ENCODE assay signal across 15 mouse cellular contexts in genomic region chr5:64490445-64490950, GRCm38 (mm10).
DNase-seq lines count a peak whose midpoint lies in the region; ATAC-seq and TF ChIP-seq lines count a peak whose summit lies in the region.
"Had no signal": no experiment of that assay in that cellular context is flagged by ENCODE, and none has a peak within 500 bp of the region (broad histone marks: within the 10 kb centered on the region; RNA-seq: fewer than 3 reads in every experiment).

No protein-coding gene starts in this region.

- peaks cover 11% of the 10 kb centered on the region for H3K4me1 ChIP-seq in hindbrain, embryonic 13.5 days (replicated peaks)
- peaks cover 9% of the 10 kb centered on the region for H3K4me1 ChIP-seq in midbrain, embryonic 16.5 days (ENCODE audit: control insufficient read depth, insufficient read depth, low read length)

- DNase-seq in layer of hippocampus, adult 2 months (ENCODE audit: low spot score in 2 of 2) = no peak
- no peak for DNase-seq in layer of hippocampus, adult 9-11 months
- DNase-seq in embryo, embryonic 9.5 days (ENCODE audit: extremely low spot score) = peak; percentile 42
- no peak for DNase-seq in retina, embryonic 14.5 days (ENCODE audit: low spot score)
- DNase-seq in heart, postnatal 4 days = no peak
- no peak for DNase-seq in right cerebral cortex, postnatal 14 days
- DNase-seq: adrenal gland, adult 8-10 months; heart, adult 18-20 months; heart, postnatal 36 days; lung, adult 2 months had no signal

- TF ChIP-seq CTCF in layer of hippocampus, adult 2 months (conservative IDR thresholded peaks at IDR 0.05) = no peak

- no peaks in the 10 kb centered on the region for H3K36me3 ChIP-seq in hindbrain, embryonic 13.5 days
- no peaks in the 10 kb centered on the region for H3K36me3 ChIP-seq in midbrain, embryonic 16.5 days (ENCODE audit: control insufficient read depth, insufficient read depth, low read length)
- H3K36me3 ChIP-seq: embryonic facial prominence, embryonic 12.5 days; limb, embryonic 13.5 days had no signal

- H3K4me3 ChIP-seq in layer of hippocampus, adult 2 months = peak overlapping the region; percentile 43
- H3K4me3 ChIP-seq in hindbrain, embryonic 13.5 days = no peak overlapping the region
- H3K4me3 ChIP-seq in midbrain, embryonic 16.5 days (ENCODE audit: low read depth, low read length) = no peak overlapping the region
- H3K4me3 ChIP-seq: embryonic facial prominence, embryonic 12.5 days; limb, embryonic 13.5 days; megakaryocyte, embryonic 14.5 days had no signal

- peak overlapping the region; percentile 89 for H3K27ac ChIP-seq in layer of hippocampus, adult 2 months
- H3K27ac ChIP-seq in hindbrain, embryonic 13.5 days = peak overlapping the region; percentile 44; the same call in 1 of the 2 replicates
- H3K27ac ChIP-seq in midbrain, embryonic 16.5 days (ENCODE audit: low read length) = peak overlapping the region; percentile 20; the same call in 1 of the 2 replicates
- H3K27ac ChIP-seq: embryonic facial prominence, embryonic 12.5 days; limb, embryonic 13.5 days had no signal

- no peak overlapping the region for H3K4me2 ChIP-seq in hindbrain, embryonic 13.5 days
- no peak overlapping the region for H3K4me2 ChIP-seq in midbrain, embryonic 16.5 days (ENCODE audit: low read length)
- H3K4me2 ChIP-seq: embryonic facial prominence, embryonic 12.5 days; limb, embryonic 13.5 days had no signal

- no peaks in the 10 kb centered on the region for H3K27me3 ChIP-seq in hindbrain, embryonic 13.5 days
- H3K27me3 ChIP-seq in midbrain, embryonic 16.5 days (ENCODE audit: control insufficient read depth, insufficient read depth, low read depth, low read length) = no peaks in the 10 kb centered on the region
- H3K27me3 ChIP-seq: embryonic facial prominence, embryonic 12.5 days; limb, embryonic 13.5 days had no signal

- ATAC-seq in hindbrain, embryonic 13.5 days (ENCODE audit: low FRiP score) = 0 out of 2 replicates have a peak, but pooled peaks have one; percentile 10
- peak; percentile 51; the same call in 1 of the 2 replicates for ATAC-seq in midbrain, embryonic 16.5 days

- 22% methylated on average over 5 of the region's 5 CpGs for WGBS in hindbrain, embryonic 13.5 days
- 19% methylated on average over 5 of the region's 5 CpGs for WGBS in midbrain, embryonic 16.5 days

- H3K9me3 ChIP-seq in hindbrain, embryonic 13.5 days = no peaks in the 10 kb centered on the region
- H3K9me3 ChIP-seq in midbrain, embryonic 16.5 days (replicated peaks; ENCODE audit: control insufficient read depth, low read length, poor library complexity, severe bottlenecking) = no peaks in the 10 kb centered on the region; the same call in 1 of the 2 replicates
- H3K9me3 ChIP-seq: embryonic facial prominence, embryonic 12.5 days; limb, embryonic 13.5 days; megakaryocyte, embryonic 14.5 days had no signal

- no peak overlapping the region for H3K9ac ChIP-seq in hindbrain, embryonic 13.5 days
- no peak overlapping the region for H3K9ac ChIP-seq in midbrain, embryonic 16.5 days (ENCODE audit: low read depth, low read length)
- H3K9ac ChIP-seq: embryonic facial prominence, embryonic 12.5 days; limb, embryonic 13.5 days had no signal

Comparison
In these comparisons a context has a peak if more than half of its experiments do, and no peak if none do; other contexts are left out.
1. H3K27ac ChIP-seq: peak in every context shown above with its lines; median percentile 89 in layer of hippocampus, adult 2 months; 44 in hindbrain, embryonic 13.5 days; 20 in midbrain, embryonic 16.5 days.